Mouse (Mus musculus): ENCODE results near the gene Mmp25.

DNA sequence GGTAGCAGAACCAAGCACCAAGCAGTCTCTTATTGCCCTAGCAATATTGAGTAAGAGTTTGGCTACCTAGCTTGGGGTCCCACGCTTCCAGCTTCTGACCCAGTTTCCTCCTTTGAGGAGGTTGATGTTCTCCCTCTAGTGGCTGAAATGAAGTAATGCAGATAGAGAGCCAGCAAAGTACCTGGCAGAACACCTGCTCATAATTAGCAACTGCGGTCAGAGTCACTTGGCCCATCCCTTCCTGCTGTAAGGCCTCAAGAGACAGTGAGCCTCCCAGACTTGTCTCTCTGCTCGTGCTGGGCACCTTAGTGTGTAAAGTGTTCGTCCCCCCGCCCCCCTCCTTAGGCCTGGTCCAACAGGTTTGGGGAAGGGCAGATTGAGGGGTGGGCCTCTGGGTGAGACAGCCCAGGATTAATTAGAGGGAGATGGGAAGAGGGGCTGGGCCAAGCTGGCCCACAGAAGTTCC is 19.5 kb upstream of the Mmp25 start:
- TF ChIP-seq POLR2A (IDR thresholded peaks at IDR 0.05; ENCODE audit: low read depth, low read length) (no peak), BHLHE40 (IDR thresholded peaks at IDR 0.05; ENCODE audit: low read depth, low read length) (no peak; the same call in 1 of the 2 replicates), HCFC1 (IDR thresholded peaks at IDR 0.05; ENCODE audit: low read depth, low read length) (no peak), SMC3 (IDR thresholded peaks at IDR 0.05; ENCODE audit: low read depth, low read length) (peak; percentile 51), ZMIZ1 (IDR thresholded peaks at IDR 0.05; ENCODE audit: low read depth, low read length) (no peak), MEF2A (IDR thresholded peaks at IDR 0.05; ENCODE audit: borderline replicate concordance, low read depth, low read length) (no peak), CTCF (conservative IDR thresholded peaks at IDR 0.05 in 1 of 2, IDR thresholded peaks at IDR 0.05 in 1 of 2; ENCODE audit: low read depth in 2 of 2, low read length in 2 of 2) (peak; percentile 76 to 93), IRF4 (IDR thresholded peaks at IDR 0.05; ENCODE audit: low read depth, low read length) (no peak), ZKSCAN1 (IDR thresholded peaks at IDR 0.05; ENCODE audit: borderline replicate concordance, low read depth, low read length) (no peak)
